Mouse (Mus musculus) heart, embryonic 14.5 days (tissue): ENCODE measurements around the gene Itga9. TPM values are rescaled to one million over a fixed set of nuclear protein-coding genes. Genes with fewer than 3 reads are reported as not detected.

Source experiments
- ATAC-seq: fragments of 200-750 bp; cut with Nextera tagmentation; 2 replicates; pipeline ENCODE4 v1.8.0; 2017; ENCODE audit warnings: low read depth, moderate TSS enrichment; ENCODE audit not compliant: insufficient number of reproducible peaks, insufficient read depth, low FRiP score
- H3K27ac ChIP-seq, 2 experiments: fragments of 200-500 bp in 1 of 2; fragments of 300-500 bp in 1 of 2; sonication (generic) in 1 of 2; replicated peaks in 1 of 2; 2 replicates each; pipeline ENCODE4 v1.5.1; 2012 to 2014; ENCODE audit warnings: low read depth in 2 of 2, low read length in 2 of 2, control low read depth in 1 of 2, mild to moderate bottlenecking in 1 of 2, mixed read lengths in 1 of 2; ENCODE audit not compliant: control insufficient read depth in 1 of 2, insufficient read depth in 1 of 2
- H3K27me3 ChIP-seq: fragments of 300-500 bp; sonication (generic); 2 replicates; pipeline ENCODE4 v1.6.1; 2014; ENCODE audit warnings: mild to moderate bottlenecking, low read length, control low read depth; ENCODE audit not compliant: control insufficient read depth, insufficient read depth
- H3K36me3 ChIP-seq: fragments of 300-500 bp; sonication (generic); 2 replicates; pipeline ENCODE4 v1.6.1; 2014; ENCODE audit warnings: mild to moderate bottlenecking, control low read depth, low read length, mixed read lengths; ENCODE audit not compliant: control insufficient read depth, insufficient read depth
- H3K4me1 ChIP-seq, 2 experiments: fragments of 200-500 bp in 1 of 2; fragments of 300-500 bp in 1 of 2; sonication (generic) in 1 of 2; 2 replicates each; pipeline ENCODE4 v1.6.1; 2012 to 2014; ENCODE audit warnings: low read length in 2 of 2, control low read depth in 1 of 2, mixed read lengths in 1 of 2; ENCODE audit not compliant: control insufficient read depth in 2 of 2, insufficient read depth in 2 of 2
- H3K4me2 ChIP-seq: fragments of 300-500 bp; sonication (generic); 2 replicates; pipeline ENCODE4 v1.6.1; 2014; ENCODE audit warnings: mild to moderate bottlenecking, low read length
- H3K4me3 ChIP-seq, 2 experiments: fragments of 200-500 bp in 1 of 2; fragments of 300-500 bp in 1 of 2; sonication (generic) in 1 of 2; 2 replicates each; pipeline ENCODE4 v1.5.1; 2012 to 2014; ENCODE audit warnings: low read length in 2 of 2, mild to moderate bottlenecking in 2 of 2, control low read depth in 1 of 2, low read depth in 1 of 2, moderate library complexity in 1 of 2; ENCODE audit not compliant: control insufficient read depth in 1 of 2, insufficient read depth in 1 of 2
- H3K9ac ChIP-seq: fragments of 300-500 bp; sonication (generic); 2 replicates; pipeline ENCODE4 v1.6.1; 2014; ENCODE audit warnings: mild to moderate bottlenecking, low read length
- H3K9me3 ChIP-seq: fragments of 300-500 bp; sonication (generic); 2 replicates; pipeline ENCODE4 v1.6.1; 2016; ENCODE audit warnings: low read length, control low read depth; ENCODE audit not compliant: control insufficient read depth
- WGBS: fragments of 180-500 bp; shearing (Covaris S2); extraction: QIAGEN DNeasy Blood & Tissue Kit; methylation state at CpG from one replicate; pipeline ENCODE4 v1.1.7; 2014; 5-methylcytosine and 5-hydroxymethylcytosine counted together
- polyA plus RNA-seq: library from polyadenylated mRNA; unstranded; fragments of >200 nt; fragmentation: Nextera tagmentation; extraction: Ambion mirVana; gene quantifications from 2 replicates; pipeline ENCODE4 v1.2.1, GENCODE M21; 2014

Itga9 gene
- polyA plus RNA-seq, 1 experiment from 2014 or later, result 15.2 TPM

- Histone ChIP-seq H3K9me3 (no peaks in the 10 kb centered on the region), H3K27ac (no peak overlapping the region), H3K27me3 (no peaks in the 10 kb centered on the region), H3K4me2 (no peak overlapping the region), H3K36me3 (peaks cover 10% of the 10 kb centered on the region), H3K4me1 (peaks cover 8 to 11% of the 10 kb centered on the region in 2 experiments; a peak in 3 of 4 replicates), H3K9ac (no peak overlapping the region), H3K4me3 (no peak overlapping the region)
- 61% methylated on average over 1 of the region's 1 CpGs for WGBS
- no peak for ATAC-seq
Measured at GRCm38 (mm10) chr9:118653436-118653835, 46.9 kb downstream of the Itga9 start.

- H3K9ac ChIP-seq, result no peak overlapping the region
- H3K36me3 ChIP-seq, result peaks cover 20% of the 10 kb centered on the region
- H3K27ac ChIP-seq, result no peak overlapping the region; a peak in 1 of 4 replicates
- H3K4me3 ChIP-seq, result no peak overlapping the region
- no peak overlapping the region for H3K4me2 ChIP-seq
- no peak for ATAC-seq
- H3K9me3 ChIP-seq, result no peaks in the 10 kb centered on the region
- H3K4me1 ChIP-seq, result peaks cover 8 to 11% of the 10 kb centered on the region in 2 experiments; a peak in 3 of 4 replicates
- no peaks in the 10 kb centered on the region for H3K27me3 ChIP-seq
- 20% methylated on average over 6 of the region's 6 CpGs for WGBS
Measured at GRCm38 (mm10) chr9:118654969-118655368, 48.5 kb downstream of the Itga9 start.

GRCm38 (mm10) chr9:118655726-118656125, 49.2 kb downstream of the Itga9 start:
- peaks cover 9 to 11% of the 10 kb centered on the region in 2 experiments; a peak in 3 of 4 replicates for H3K4me1 ChIP-seq
- H3K4me2 ChIP-seq, result no peak overlapping the region
- no peak overlapping the region for H3K9ac ChIP-seq
- no peaks in the 10 kb centered on the region for H3K27me3 ChIP-seq
- H3K36me3 ChIP-seq, result peaks cover 20% of the 10 kb centered on the region
- no peak for ATAC-seq
- H3K9me3 ChIP-seq, result no peaks in the 10 kb centered on the region
- 75% methylated on average over 3 of the region's 3 CpGs for WGBS
- H3K27ac ChIP-seq, result no peak overlapping the region
- H3K4me3 ChIP-seq, result no peak overlapping the region

- ATAC-seq, result no peak
- peaks cover 6 to 9% of the 10 kb centered on the region in 2 experiments; a peak in 3 of 4 replicates for H3K4me1 ChIP-seq
- H3K4me3 ChIP-seq, result no peak overlapping the region
- H3K9me3 ChIP-seq, result no peaks in the 10 kb centered on the region
- H3K27ac ChIP-seq, result no peak overlapping the region
- H3K36me3 ChIP-seq, result peaks cover 36% of the 10 kb centered on the region
- no peak overlapping the region for H3K4me2 ChIP-seq
- H3K27me3 ChIP-seq, result no peaks in the 10 kb centered on the region
- WGBS, result 80% methylated on average over 7 of the region's 7 CpGs
- H3K9ac ChIP-seq, result no peak overlapping the region
Measured at GRCm38 (mm10) chr9:118658159-118658558, 51.7 kb downstream of the Itga9 start.

DNA sequence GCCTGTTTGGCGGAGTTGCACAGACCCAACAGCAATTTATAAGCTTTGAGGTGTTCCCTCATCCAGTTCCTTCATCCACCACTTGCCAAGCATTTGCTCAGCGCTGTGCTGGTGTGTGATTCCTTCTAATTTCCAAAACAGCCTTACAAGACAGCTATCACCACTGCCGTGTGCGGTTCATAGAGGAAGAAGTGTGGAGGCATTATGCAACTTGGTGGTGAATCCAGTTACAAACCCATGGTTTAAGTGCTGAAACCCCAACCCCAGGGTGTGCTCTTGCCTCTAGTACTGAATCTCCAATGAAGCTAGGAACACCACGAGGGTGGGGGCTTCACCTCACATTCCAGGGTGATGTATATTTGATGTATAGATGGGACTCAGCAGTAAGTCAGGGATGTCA, 53.3 kb downstream of the Itga9 start:
- H3K9ac ChIP-seq, result no peak overlapping the region
- no peak overlapping the region for H3K4me3 ChIP-seq
- H3K9me3 ChIP-seq, result no peaks in the 10 kb centered on the region
- no peak overlapping the region for H3K27ac ChIP-seq
- H3K27me3 ChIP-seq, result no peaks in the 10 kb centered on the region
- no peak overlapping the region for H3K4me2 ChIP-seq
- peaks cover 43% of the 10 kb centered on the region for H3K36me3 ChIP-seq
- H3K4me1 ChIP-seq, result peaks cover 4 to 5% of the 10 kb centered on the region in 2 experiments; a peak in 2 of 4 replicates
- no peak for ATAC-seq
- 79% methylated on average over 5 of the region's 5 CpGs for WGBS

DNA sequence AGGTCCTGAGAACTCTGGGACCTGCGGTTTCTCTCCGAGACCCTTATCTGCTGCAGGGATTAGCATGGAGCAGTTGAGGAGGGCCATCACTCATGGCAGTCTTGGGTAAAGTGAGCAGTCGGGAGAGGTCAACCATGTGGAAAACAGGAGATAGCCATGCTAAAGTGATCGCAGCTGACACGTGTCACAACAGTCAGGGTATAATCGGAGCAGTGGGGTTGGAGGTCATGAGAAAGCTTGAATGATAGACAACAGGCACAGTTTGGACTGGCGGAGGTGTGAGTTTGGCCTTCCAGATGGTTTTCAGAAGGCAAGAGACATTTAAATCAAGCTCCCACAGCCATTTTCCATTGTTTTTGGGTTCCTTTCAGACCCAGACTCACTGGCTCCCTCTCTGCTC, 53.8 kb downstream of the Itga9 start:
- H3K4me3 ChIP-seq, result no peak overlapping the region
- no peak for ATAC-seq
- no peak overlapping the region for H3K4me2 ChIP-seq
- no peaks in the 10 kb centered on the region for H3K27me3 ChIP-seq
- H3K27ac ChIP-seq, result no peak overlapping the region
- WGBS, result 34% methylated on average over 7 of the region's 7 CpGs
- H3K36me3 ChIP-seq, result peaks cover 43% of the 10 kb centered on the region
- H3K9me3 ChIP-seq, result no peaks in the 10 kb centered on the region
- H3K9ac ChIP-seq, result no peak overlapping the region
- peaks cover 0 to 2% of the 10 kb centered on the region in 2 experiments; a peak in 1 of 4 replicates for H3K4me1 ChIP-seq

GRCm38 (mm10) chr9:118662026-118662425, 55.5 kb downstream of the Itga9 start:
- 81% methylated on average over 8 of the region's 8 CpGs for WGBS
- Histone ChIP-seq H3K4me2 (no peak overlapping the region), H3K27ac (no peak overlapping the region), H3K4me1 (peaks cover 0 to 2% of the 10 kb centered on the region in 2 experiments; a peak in 1 of 4 replicates), H3K9me3 (peaks cover 3% of the 10 kb centered on the region; the same call in 1 of the 2 replicates), H3K27me3 (no peaks in the 10 kb centered on the region), H3K9ac (no peak overlapping the region), H3K36me3 (peaks cover 57% of the 10 kb centered on the region), H3K4me3 (no peak overlapping the region)
- ATAC-seq, result no peak

GRCm38 (mm10) chr9:118662476-118662875, 56.0 kb downstream of the Itga9 start:
- no peaks in the 10 kb centered on the region for H3K27me3 ChIP-seq
- H3K4me3 ChIP-seq, result no peak overlapping the region
- no peak for ATAC-seq
- no peak overlapping the region for H3K27ac ChIP-seq
- H3K4me2 ChIP-seq, result no peak overlapping the region
- WGBS, result 84% methylated on average over 10 of the region's 10 CpGs
- H3K36me3 ChIP-seq, result peaks cover 57% of the 10 kb centered on the region
- peaks cover 3% of the 10 kb centered on the region; the same call in 1 of the 2 replicates for H3K9me3 ChIP-seq
- no peak overlapping the region for H3K9ac ChIP-seq
- peaks cover 0 to 2% of the 10 kb centered on the region in 2 experiments; a peak in 1 of 4 replicates for H3K4me1 ChIP-seq
